ENCODE assay signal across 15 mouse cellular contexts in the genomic region with DNA sequence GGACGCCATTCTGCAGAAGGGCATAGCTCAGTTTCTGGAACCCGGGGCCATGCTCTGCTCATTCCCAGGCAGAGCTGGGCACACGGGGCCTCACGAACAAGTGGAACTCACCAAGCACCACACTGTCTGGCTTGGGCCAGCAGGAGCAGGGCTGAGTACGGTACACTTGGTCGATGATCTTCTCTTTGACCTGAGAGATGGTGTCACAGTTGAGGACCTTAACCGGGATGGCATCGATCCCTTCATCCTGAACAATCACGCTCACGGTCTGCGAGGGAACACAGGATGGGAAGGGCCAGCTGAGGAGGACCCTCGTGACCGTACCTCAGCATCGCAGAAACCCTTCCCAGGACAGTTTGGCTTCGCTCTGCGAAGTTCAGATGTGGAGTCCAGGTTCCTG. TPM values are rescaled to one million over a fixed set of nuclear protein-coding genes. Genes with fewer than 3 reads are reported as not detected.
DNase-seq lines count a peak whose midpoint lies in the region; ATAC-seq and TF ChIP-seq lines count a peak whose summit lies in the region.
"Had no signal": no experiment of that assay in that cellular context is flagged by ENCODE, and none has a peak within 500 bp of the region (broad histone marks: within the 10 kb centered on the region; RNA-seq: fewer than 3 reads in every experiment).

No protein-coding gene starts in this region.

- H3K36me3 ChIP-seq in intestine, postnatal 0 days (ENCODE audit: control insufficient read depth, insufficient read depth) = peaks cover 90% of the 10 kb centered on the region
- peaks cover 82% of the 10 kb centered on the region for H3K36me3 ChIP-seq in intestine, embryonic 15.5 days
- peaks cover 100% of the 10 kb centered on the region for H3K36me3 ChIP-seq in midbrain, embryonic 10.5 days
- H3K36me3 ChIP-seq in midbrain, embryonic 13.5 days = peaks cover 100% of the 10 kb centered on the region
- peaks cover 100% of the 10 kb centered on the region for H3K36me3 ChIP-seq in embryonic facial prominence, embryonic 10.5 days (replicated peaks)

- WGBS in intestine, postnatal 0 days = 94% methylated on average over 16 of the region's 16 CpGs
- WGBS in intestine, embryonic 15.5 days = 94% methylated on average over 16 of the region's 16 CpGs
- 96% methylated on average over 16 of the region's 16 CpGs for WGBS in midbrain, embryonic 10.5 days
- WGBS in midbrain, embryonic 13.5 days = 94% methylated on average over 16 of the region's 16 CpGs
- WGBS in embryonic facial prominence, embryonic 10.5 days = 94% methylated on average over 16 of the region's 16 CpGs

- no peaks in the 10 kb centered on the region for H3K27me3 ChIP-seq in intestine, postnatal 0 days (replicated peaks; ENCODE audit: control insufficient read depth, insufficient read depth, low read length)
- no peaks in the 10 kb centered on the region for H3K27me3 ChIP-seq in intestine, embryonic 15.5 days (replicated peaks)
- H3K27me3 ChIP-seq in midbrain, embryonic 10.5 days (ENCODE audit: low read depth, poor library complexity, severe bottlenecking) = no peaks in the 10 kb centered on the region
- no peaks in the 10 kb centered on the region for H3K27me3 ChIP-seq in midbrain, embryonic 13.5 days
- H3K27me3 ChIP-seq in embryonic facial prominence, embryonic 10.5 days (replicated peaks; ENCODE audit: low read depth, poor library complexity, severe bottlenecking) = no peaks in the 10 kb centered on the region
- H3K27me3 ChIP-seq: forebrain, embryonic 13.5 days; heart, embryonic 12.5 days; heart, embryonic 15.5 days had no signal

- no peaks in the 10 kb centered on the region for H3K4me1 ChIP-seq in intestine, postnatal 0 days (replicated peaks; ENCODE audit: control insufficient read depth, insufficient read depth, low read length)
- H3K4me1 ChIP-seq in intestine, embryonic 15.5 days (replicated peaks) = 0 out of 2 replicates have a peak, but pooled peaks cover 3% of the 10 kb centered on the region
- no peaks in the 10 kb centered on the region for H3K4me1 ChIP-seq in midbrain, embryonic 10.5 days
- H3K4me1 ChIP-seq in midbrain, embryonic 13.5 days (replicated peaks) = no peaks in the 10 kb centered on the region
- peaks cover 8% of the 10 kb centered on the region; the same call in 1 of the 2 replicates for H3K4me1 ChIP-seq in embryonic facial prominence, embryonic 10.5 days
- H3K4me1 ChIP-seq: forebrain, embryonic 13.5 days; heart, embryonic 15.5 days had no signal

- peak overlapping the region; percentile 7; the same call in 1 of the 2 replicates for H3K27ac ChIP-seq in intestine, postnatal 0 days (ENCODE audit: low read depth, low read length)
- H3K27ac ChIP-seq in intestine, embryonic 15.5 days = no peak overlapping the region
- H3K27ac ChIP-seq in midbrain, embryonic 10.5 days (replicated peaks) = 0 out of 2 replicates have a peak overlapping the region, but pooled peaks have one; percentile 46
- no peak overlapping the region for H3K27ac ChIP-seq in midbrain, embryonic 13.5 days
- H3K27ac ChIP-seq in embryonic facial prominence, embryonic 10.5 days (replicated peaks) = no peak overlapping the region
- H3K27ac ChIP-seq: forebrain, embryonic 10.5 days; forebrain, embryonic 13.5 days; gastrocnemius, adult 2 months; heart, embryonic 15.5 days; hindbrain, embryonic 10.5 days had no signal

- no peak for TF ChIP-seq CTCF in intestine, postnatal 0 days (IDR thresholded peaks at IDR 0.05; ENCODE audit: low read depth)

- no peak for ATAC-seq in intestine, postnatal 0 days
- ATAC-seq in intestine, embryonic 15.5 days = no peak
- ATAC-seq in midbrain, embryonic 13.5 days = no peak; the same call in 1 of the 2 replicates
- ATAC-seq: hindbrain, embryonic 16.5 days had no signal

- no peaks in the 10 kb centered on the region for H3K9me3 ChIP-seq in intestine, postnatal 0 days (ENCODE audit: control insufficient read depth)
- H3K9me3 ChIP-seq in intestine, embryonic 15.5 days = no peaks in the 10 kb centered on the region
- H3K9me3 ChIP-seq in midbrain, embryonic 10.5 days (replicated peaks) = no peaks in the 10 kb centered on the region
- no peaks in the 10 kb centered on the region for H3K9me3 ChIP-seq in midbrain, embryonic 13.5 days
- H3K9me3 ChIP-seq in embryonic facial prominence, embryonic 10.5 days = no peaks in the 10 kb centered on the region
- H3K9me3 ChIP-seq: forebrain, embryonic 10.5 days; forebrain, embryonic 13.5 days; heart, embryonic 12.5 days; heart, embryonic 15.5 days; hindbrain, embryonic 10.5 days had no signal

- H3K4me3 ChIP-seq in intestine, postnatal 0 days (ENCODE audit: low read depth, low read length) = no peak overlapping the region
- no peak overlapping the region for H3K4me3 ChIP-seq in intestine, embryonic 15.5 days (replicated peaks)
- H3K4me3 ChIP-seq in midbrain, embryonic 10.5 days = no peak overlapping the region
- no peak overlapping the region for H3K4me3 ChIP-seq in midbrain, embryonic 13.5 days (replicated peaks)
- H3K4me3 ChIP-seq in embryonic facial prominence, embryonic 10.5 days = peak overlapping the region; percentile 11; the same call in 1 of the 2 replicates
- H3K4me3 ChIP-seq: forebrain, embryonic 10.5 days; forebrain, embryonic 13.5 days; gastrocnemius, adult 2 months; heart, embryonic 12.5 days; heart, embryonic 15.5 days; hindbrain, embryonic 10.5 days had no signal

- no peak overlapping the region for H3K4me2 ChIP-seq in intestine, postnatal 0 days (replicated peaks; ENCODE audit: low read depth)
- no peak overlapping the region for H3K4me2 ChIP-seq in intestine, embryonic 15.5 days (replicated peaks)
- H3K4me2 ChIP-seq in midbrain, embryonic 13.5 days (replicated peaks) = no peak overlapping the region
- H3K4me2 ChIP-seq: forebrain, embryonic 13.5 days; heart, embryonic 12.5 days; heart, embryonic 15.5 days had no signal

- DNase-seq in midbrain, embryonic 10.5 days (ENCODE audit: low spot score) = no peak
- no peak for DNase-seq in embryonic facial prominence, embryonic 10.5 days (ENCODE audit: low spot score)
- no peak for DNase-seq in kidney, adult 9 months
- DNase-seq: adrenal gland, adult 8-10 months had no signal

- H3K9ac ChIP-seq in intestine, postnatal 0 days (ENCODE audit: low read depth, low read length) = no peak overlapping the region
- H3K9ac ChIP-seq in intestine, embryonic 15.5 days = no peak overlapping the region
- no peak overlapping the region for H3K9ac ChIP-seq in midbrain, embryonic 13.5 days (replicated peaks)
- H3K9ac ChIP-seq: forebrain, embryonic 13.5 days; forebrain, postnatal 0 days; heart, embryonic 12.5 days; heart, embryonic 15.5 days had no signal

RNA-seq across cellular contexts. Expression of gene Mapk11, which starts 9.1 kb away (rescaled TPM):
- 1.6 and 1.9 TPM in 2 replicates for polyA plus RNA-seq in intestine, postnatal 0 days (2015; fragmentation: Nextera tagmentation; extraction: Ambion mirVana)
- 5.8 and 6.0 TPM in 2 replicates for polyA plus RNA-seq in intestine, embryonic 15.5 days (2015; fragmentation: Nextera tagmentation; extraction: Ambion mirVana)
- 38.8 and 47.4 TPM in 2 replicates for polyA plus RNA-seq in midbrain, embryonic 10.5 days (2016; fragmentation: Nextera tagmentation; extraction: Ambion mirVana)
- 39.8 and 44.2 TPM in 2 replicates for polyA plus RNA-seq in midbrain, embryonic 13.5 days (2015; fragmentation: Nextera tagmentation; extraction: Ambion mirVana)
- polyA plus RNA-seq in embryonic facial prominence, embryonic 10.5 days (2016; fragmentation: Nextera tagmentation; extraction: Ambion mirVana) = 16.1 and 20.6 TPM in 2 replicates

RNA-seq across cellular contexts. Expression of gene Mapk12, which starts 18.0 kb away (rescaled TPM):
- polyA plus RNA-seq in intestine, postnatal 0 days (2015; fragmentation: Nextera tagmentation; extraction: Ambion mirVana) = 2.3 and 2.7 TPM in 2 replicates
- polyA plus RNA-seq in intestine, embryonic 15.5 days (2015; fragmentation: Nextera tagmentation; extraction: Ambion mirVana) = 3.6 and 4.2 TPM in 2 replicates
- polyA plus RNA-seq in midbrain, embryonic 10.5 days (2016; fragmentation: Nextera tagmentation; extraction: Ambion mirVana) = 31.8 and 36.7 TPM in 2 replicates
- polyA plus RNA-seq in midbrain, embryonic 13.5 days (2015; fragmentation: Nextera tagmentation; extraction: Ambion mirVana) = 8.2 TPM in 2 replicates
- polyA plus RNA-seq in embryonic facial prominence, embryonic 10.5 days (2016; fragmentation: Nextera tagmentation; extraction: Ambion mirVana) = 16.6 and 19.6 TPM in 2 replicates

RNA-seq across cellular contexts. Expression of gene Plxnb2, which starts 22.1 kb away (rescaled TPM):
- polyA plus RNA-seq in intestine, postnatal 0 days (2015; fragmentation: Nextera tagmentation; extraction: Ambion mirVana) = 71.5 and 74.0 TPM in 2 replicates
- 107 and 118 TPM in 2 replicates for polyA plus RNA-seq in intestine, embryonic 15.5 days (2015; fragmentation: Nextera tagmentation; extraction: Ambion mirVana)
- polyA plus RNA-seq in midbrain, embryonic 10.5 days (2016; fragmentation: Nextera tagmentation; extraction: Ambion mirVana) = 130 and 144 TPM in 2 replicates
- polyA plus RNA-seq in midbrain, embryonic 13.5 days (2015; fragmentation: Nextera tagmentation; extraction: Ambion mirVana) = 102 and 115 TPM in 2 replicates
- polyA plus RNA-seq in embryonic facial prominence, embryonic 10.5 days (2016; fragmentation: Nextera tagmentation; extraction: Ambion mirVana) = 146 and 152 TPM in 2 replicates

RNA-seq across cellular contexts. Expression of gene Hdac10, which starts 30.0 kb away (rescaled TPM):
- polyA plus RNA-seq in intestine, postnatal 0 days (2015; fragmentation: Nextera tagmentation; extraction: Ambion mirVana) = 7.6 and 8.6 TPM in 2 replicates
- polyA plus RNA-seq in intestine, embryonic 15.5 days (2015; fragmentation: Nextera tagmentation; extraction: Ambion mirVana) = 20.3 and 20.8 TPM in 2 replicates
- polyA plus RNA-seq in midbrain, embryonic 10.5 days (2016; fragmentation: Nextera tagmentation; extraction: Ambion mirVana) = 18.7 and 20.3 TPM in 2 replicates
- 25.0 and 26.0 TPM in 2 replicates for polyA plus RNA-seq in midbrain, embryonic 13.5 days (2015; fragmentation: Nextera tagmentation; extraction: Ambion mirVana)
- 15.9 and 16.1 TPM in 2 replicates for polyA plus RNA-seq in embryonic facial prominence, embryonic 10.5 days (2016; fragmentation: Nextera tagmentation; extraction: Ambion mirVana)

RNA-seq across cellular contexts. Expression of gene Tubgcp6, which starts 35.6 kb away (rescaled TPM):
- 3.6 and 4.2 TPM in 2 replicates for polyA plus RNA-seq in intestine, postnatal 0 days (2015; fragmentation: Nextera tagmentation; extraction: Ambion mirVana)
- 10.5 and 12.6 TPM in 2 replicates for polyA plus RNA-seq in intestine, embryonic 15.5 days (2015; fragmentation: Nextera tagmentation; extraction: Ambion mirVana)
- 24.7 and 25.6 TPM in 2 replicates for polyA plus RNA-seq in midbrain, embryonic 10.5 days (2016; fragmentation: Nextera tagmentation; extraction: Ambion mirVana)
- 17.4 and 19.9 TPM in 2 replicates for polyA plus RNA-seq in midbrain, embryonic 13.5 days (2015; fragmentation: Nextera tagmentation; extraction: Ambion mirVana)
- polyA plus RNA-seq in embryonic facial prominence, embryonic 10.5 days (2016; fragmentation: Nextera tagmentation; extraction: Ambion mirVana) = 25.9 and 28.8 TPM in 2 replicates

Comparison
In these comparisons a context has a peak if more than half of its experiments do, and no peak if none do; other contexts are left out.
1. H3K27ac ChIP-seq: peak in intestine, postnatal 0 days (single experiment) and midbrain, embryonic 10.5 days (single experiment); none in intestine, embryonic 15.5 days (single experiment), midbrain, embryonic 13.5 days (single experiment) and embryonic facial prominence, embryonic 10.5 days (single experiment).